Mouse (Mus musculus): ENCODE data around the gene Rab3c. TPM values are rescaled to one million over a fixed set of nuclear protein-coding genes. Genes with fewer than 3 reads are reported as not detected.

Rab3c gene
- total and polyA plus RNA-seq, 3 experiments, result not detected

DNA sequence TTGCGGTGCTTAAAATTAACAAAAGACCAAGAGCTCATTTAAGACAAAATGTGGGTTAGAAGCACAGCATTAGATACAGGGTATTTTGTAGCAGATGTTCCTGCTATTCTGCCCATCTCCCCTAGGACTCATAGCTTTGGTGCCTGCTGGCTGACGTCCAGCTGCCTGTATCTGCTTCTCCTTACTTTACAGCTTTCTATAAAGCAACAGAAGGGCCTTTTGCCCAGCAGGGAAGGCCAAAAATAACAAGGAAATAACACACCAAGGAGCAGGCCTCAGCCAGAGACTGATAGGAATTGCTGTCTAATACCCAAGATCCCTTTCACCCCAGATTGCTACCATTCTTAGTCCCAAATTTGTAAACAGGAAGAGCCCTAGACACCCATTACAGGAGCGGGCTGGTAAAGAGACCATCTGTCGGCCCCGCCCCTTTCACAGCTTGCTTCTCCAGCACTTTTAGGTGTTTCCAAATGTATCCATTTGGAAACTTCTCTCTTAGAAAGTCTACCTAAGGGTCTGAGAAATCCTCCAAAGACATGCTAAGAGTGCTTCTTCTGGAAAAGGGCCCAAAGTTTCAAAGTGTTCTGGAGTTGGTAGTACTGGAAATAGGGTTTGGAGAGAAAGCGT lies 183.3 kb downstream of the Rab3c start:
- TF ChIP-seq ELF1 (IDR thresholded peaks at IDR 0.05; ENCODE audit: low read depth, low read length), result no peak
- H3K36me3 ChIP-seq (replicated peaks in 1 of 2; ENCODE audit: control insufficient read depth in 1 of 2, insufficient read depth in 1 of 2, low read length in 1 of 2), result no peaks in the 10 kb centered on the region
- in situ Hi-C loops (cut with MboI; ENCODE audit: low pct_ligation_motif_present, low pct_unique_long_range_greater_than_20kb, low sequenced_read_pairs) (no loop called here), dilution Hi-C loops (cut with MboI; ENCODE audit: extremely low pct_ligation_motif_present, extremely low pct_unique_long_range_greater_than_20kb, low sequenced_read_pairs) (no loop called here)
- H3K4me3 ChIP-seq (replicated peaks in 1 of 3; ENCODE audit: low read depth in 2 of 3, low read length in 2 of 3, poor library complexity in 1 of 3), result no peak overlapping the region
- no peak for DNase-seq (ENCODE audit: extremely low read depth)
- no peak overlapping the region for H3K9ac ChIP-seq (ENCODE audit: insufficient read depth, low read depth)
- H3K27me3 ChIP-seq (replicated peaks), result no peaks in the 10 kb centered on the region
- no peak overlapping the region for H3K27ac ChIP-seq (ENCODE audit: insufficient read depth, low read depth)
- H3K4me1 ChIP-seq (ENCODE audit: control insufficient read depth in 1 of 2, insufficient read depth in 2 of 2), result peaks cover 0 to 12% of the 10 kb centered on the region in 2 experiments; a peak in 1 of 4 replicates
- H3K79me2 ChIP-seq (replicated peaks; ENCODE audit: control insufficient read depth, extremely low read depth, insufficient read depth, poor library complexity, severe bottlenecking), result no peaks in the 10 kb centered on the region
- H3K9me3 ChIP-seq (replicated peaks; ENCODE audit: low read length), result peaks cover 27% of the 10 kb centered on the region
- H3K4me2 ChIP-seq (ENCODE audit: insufficient read depth, low read depth, poor library complexity, severe bottlenecking), result no peak overlapping the region

DNA sequence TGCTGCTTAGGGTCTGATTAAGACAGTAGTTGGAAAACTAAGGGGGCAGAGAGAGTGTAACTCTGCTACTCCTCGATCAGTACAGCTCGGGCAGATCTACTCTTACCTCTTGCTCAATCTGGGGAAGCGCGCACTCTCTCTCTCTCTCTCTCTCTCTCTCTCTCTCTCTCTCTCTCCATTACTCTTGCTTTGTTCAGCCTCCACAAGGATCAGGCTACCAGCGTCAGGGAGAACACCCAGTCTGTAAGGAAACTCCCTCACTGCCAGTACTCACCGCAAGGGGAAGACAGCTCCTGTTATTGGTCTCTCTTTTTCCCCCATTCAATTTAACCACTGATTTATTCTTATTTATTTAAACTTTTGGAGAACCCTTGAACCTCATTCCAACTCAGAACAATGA lies 185.8 kb downstream of the Rab3c start:
- Histone ChIP-seq H3K9me3 (replicated peaks; ENCODE audit: low read length) (peaks cover 24% of the 10 kb centered on the region), H3K27me3 (replicated peaks) (no peaks in the 10 kb centered on the region), H3K9ac (ENCODE audit: insufficient read depth, low read depth) (no peak overlapping the region), H3K79me2 (replicated peaks; ENCODE audit: control insufficient read depth, extremely low read depth, insufficient read depth, poor library complexity, severe bottlenecking) (no peaks in the 10 kb centered on the region), H3K4me1 (ENCODE audit: control insufficient read depth in 1 of 2, insufficient read depth in 2 of 2) (peaks cover 0 to 12% of the 10 kb centered on the region in 2 experiments; a peak in 1 of 4 replicates), H3K4me2 (ENCODE audit: insufficient read depth, low read depth, poor library complexity, severe bottlenecking) (no peak overlapping the region), H3K4me3 (replicated peaks in 1 of 3; ENCODE audit: low read depth in 2 of 3, low read length in 2 of 3, poor library complexity in 1 of 3) (no peak overlapping the region), H3K27ac (ENCODE audit: insufficient read depth, low read depth) (no peak overlapping the region), H3K36me3 (replicated peaks in 1 of 2; ENCODE audit: control insufficient read depth in 1 of 2, insufficient read depth in 1 of 2, low read length in 1 of 2) (no peaks in the 10 kb centered on the region)
- in situ Hi-C loops (cut with MboI; ENCODE audit: low pct_ligation_motif_present, low pct_unique_long_range_greater_than_20kb, low sequenced_read_pairs), result no loop called here
- no peak for TF ChIP-seq EP300 (IDR thresholded peaks at IDR 0.05; ENCODE audit: low read length)
- no peak for TF ChIP-seq ZKSCAN1 (IDR thresholded peaks at IDR 0.05; ENCODE audit: borderline replicate concordance, low read depth, low read length)
- TF ChIP-seq KAT2A (IDR thresholded peaks at IDR 0.05; ENCODE audit: insufficient replicate concordance, low read length), result no peak
- TF ChIP-seq POLR2A (IDR thresholded peaks at IDR 0.05; ENCODE audit: low read depth, low read length), result no peak
- TF ChIP-seq CHD1 (IDR thresholded peaks at IDR 0.05; ENCODE audit: low read depth, low read length), result no peak
- TF ChIP-seq MAFK (IDR thresholded peaks at IDR 0.05; ENCODE audit: insufficient replicate concordance, low read length), result no peak
- TF ChIP-seq RAD21 (IDR thresholded peaks at IDR 0.05; ENCODE audit: low read depth, low read length), result no peak
- TF ChIP-seq ETS1 (conservative IDR thresholded peaks at IDR 0.05; ENCODE audit: low read depth, low read length), result no peak
- TF ChIP-seq SMC3 (IDR thresholded peaks at IDR 0.05; ENCODE audit: low read depth, low read length), result no peak
- no peak for TF ChIP-seq MAZ (IDR thresholded peaks at IDR 0.05; ENCODE audit: low read depth, low read length)
- no peak for TF ChIP-seq JUN (IDR thresholded peaks at IDR 0.05; ENCODE audit: insufficient read depth, low read depth, low read length)
- no peak for TF ChIP-seq ZNF384 (IDR thresholded peaks at IDR 0.05; ENCODE audit: low read depth, low read length)
- no peak for TF ChIP-seq NELFE (IDR thresholded peaks at IDR 0.05; ENCODE audit: low read depth, low read length)
- dilution Hi-C loops (cut with MboI; ENCODE audit: extremely low pct_ligation_motif_present, extremely low pct_unique_long_range_greater_than_20kb, low sequenced_read_pairs), result no loop called here
- DNase-seq (ENCODE audit: extremely low read depth), result no peak
